Comparison of ENCODE assay signal across 8 mouse cellular contexts in the genomic region with DNA sequence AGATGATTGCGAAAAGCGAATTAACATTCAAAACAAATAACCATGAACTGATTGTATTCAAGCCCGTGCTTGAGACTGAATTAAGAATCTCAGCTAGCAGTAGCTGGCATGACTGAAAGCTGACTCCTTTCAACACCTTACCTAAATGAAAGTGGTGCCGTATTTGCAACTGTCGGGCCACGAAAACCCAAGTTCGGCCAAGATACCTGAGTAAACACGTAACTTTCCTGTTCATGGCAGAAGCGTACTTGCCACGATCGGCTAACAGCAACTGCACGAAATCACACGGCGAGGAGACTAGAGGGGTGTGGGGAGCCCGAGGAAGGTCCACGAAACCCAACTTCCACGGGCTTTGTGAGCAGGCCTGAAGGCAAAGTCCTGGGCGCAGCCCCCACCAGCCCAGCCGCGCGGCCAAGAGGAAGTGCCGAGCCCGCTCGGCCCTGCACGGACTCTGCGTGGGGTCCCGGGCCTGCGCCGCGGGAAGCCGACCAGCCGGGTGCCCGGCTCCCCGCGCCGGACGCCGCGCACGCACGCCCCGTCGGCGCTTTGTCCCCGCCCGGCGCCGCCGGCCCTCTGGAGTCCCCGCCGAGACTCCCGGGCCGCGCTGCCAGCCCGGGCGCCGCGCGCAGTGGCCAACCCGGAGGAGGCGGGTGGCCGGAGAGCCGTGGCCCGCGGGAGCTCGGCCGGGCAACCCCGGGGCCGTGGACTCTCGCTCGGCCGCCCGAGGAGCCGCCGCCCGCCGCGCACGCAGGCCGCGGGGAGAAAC. TPM values are rescaled to one million over a fixed set of nuclear protein-coding genes. Genes with fewer than 3 reads are reported as not detected.
DNase-seq lines count a peak whose midpoint lies in the region; ATAC-seq and TF ChIP-seq lines count a peak whose summit lies in the region.

No protein-coding gene starts in this region.

- peak overlapping the region; percentile 57 for H3K4me2 ChIP-seq in embryonic facial prominence, embryonic 12.5 days (replicated peaks)
- peak overlapping the region; percentile 62 for H3K4me2 ChIP-seq in heart, embryonic 14.5 days (ENCODE audit: low read length)
- peak overlapping the region; percentile 65 for H3K4me2 ChIP-seq in kidney, postnatal 0 days (ENCODE audit: low read length)

- ATAC-seq in embryonic facial prominence, embryonic 12.5 days (ENCODE audit: insufficient number of reproducible peaks, insufficient read depth, low FRiP score, low TSS enrichment): peak; percentile 47
- peak; percentile 49 for ATAC-seq in heart, embryonic 14.5 days (ENCODE audit: insufficient number of reproducible peaks, insufficient read depth, low FRiP score, low read depth)
- peak; percentile 31 for ATAC-seq in kidney, postnatal 0 days (replicated peaks; ENCODE audit: low FRiP score, low read depth)
- ATAC-seq in neutrophil, adult 5-6 weeks (ENCODE audit: extremely low read depth, insufficient number of reproducible peaks, low FRiP score, poor library complexity, severe bottlenecking): peak; percentile 34; the same call in 1 of the 2 replicates

- TF ChIP-seq CTCF in kidney, postnatal 0 days (IDR thresholded peaks at IDR 0.05; ENCODE audit: low read depth): no peak

- no peaks in the 10 kb centered on the region for H3K36me3 ChIP-seq in embryonic facial prominence, embryonic 12.5 days
- no peaks in the 10 kb centered on the region for H3K36me3 ChIP-seq in heart, embryonic 14.5 days (ENCODE audit: control insufficient read depth, insufficient read depth, low read length)
- H3K36me3 ChIP-seq in kidney, postnatal 0 days (ENCODE audit: insufficient read depth, low read length): no peaks in the 10 kb centered on the region

- peak overlapping the region; percentile 99 for H3K9ac ChIP-seq in embryonic facial prominence, embryonic 12.5 days
- H3K9ac ChIP-seq in heart, embryonic 14.5 days (ENCODE audit: low read length): peak overlapping the region; percentile 97
- peak overlapping the region; percentile 98 for H3K9ac ChIP-seq in kidney, postnatal 0 days (ENCODE audit: low read depth, low read length)

- H3K27ac ChIP-seq in embryonic facial prominence, embryonic 12.5 days: peak overlapping the region; percentile 97
- H3K27ac ChIP-seq in heart, embryonic 14.5 days (replicated peaks in 1 of 2; ENCODE audit: control insufficient read depth in 1 of 2, insufficient read depth in 1 of 2, low read depth in 2 of 2, low read length in 2 of 2): peak overlapping the region; percentile 98 to 99
- peak overlapping the region; percentile 100 for H3K27ac ChIP-seq in kidney, postnatal 0 days

- peak; percentile 49 for DNase-seq in CD4-positive helper T cell, adult 2 months (ENCODE audit: low read depth, low spot score)
- DNase-seq in adipocyte (ENCODE audit: low spot score): peak; percentile 57
- DNase-seq in kidney, postnatal 0 days (ENCODE audit: low spot score): peak; percentile 52
- DNase-seq in lung, adult 18-20 months: peak; percentile 50 to 52
- peak; percentile 48 to 55 for DNase-seq in thymus, postnatal 36 days

- H3K27me3 ChIP-seq in embryonic facial prominence, embryonic 12.5 days: no peaks in the 10 kb centered on the region
- H3K27me3 ChIP-seq in heart, embryonic 14.5 days (ENCODE audit: control insufficient read depth, insufficient read depth, low read length): no peaks in the 10 kb centered on the region
- H3K27me3 ChIP-seq in kidney, postnatal 0 days (ENCODE audit: insufficient read depth, low read length): no peaks in the 10 kb centered on the region

- H3K4me1 ChIP-seq in embryonic facial prominence, embryonic 12.5 days: peaks cover 11% of the 10 kb centered on the region
- peaks cover 2 to 30% of the 10 kb centered on the region in 2 experiments; a peak in 1 of 4 replicates for H3K4me1 ChIP-seq in heart, embryonic 14.5 days (ENCODE audit: control insufficient read depth in 2 of 2, insufficient read depth in 2 of 2, low read length in 2 of 2)
- H3K4me1 ChIP-seq in kidney, postnatal 0 days (replicated peaks; ENCODE audit: insufficient read depth, low read length): peaks cover 15% of the 10 kb centered on the region; the same call in 1 of the 2 replicates

- no peaks in the 10 kb centered on the region for H3K9me3 ChIP-seq in embryonic facial prominence, embryonic 12.5 days
- H3K9me3 ChIP-seq in heart, embryonic 14.5 days (ENCODE audit: control insufficient read depth, low read length): no peaks in the 10 kb centered on the region
- H3K9me3 ChIP-seq in kidney, postnatal 0 days (replicated peaks; ENCODE audit: low read length): no peaks in the 10 kb centered on the region

- WGBS in embryonic facial prominence, embryonic 12.5 days: under 1% methylated on average over 73 of the region's 81 CpGs
- under 1% methylated on average over 69 of the region's 81 CpGs for WGBS in heart, embryonic 14.5 days
- under 1% methylated on average over 53 of the region's 81 CpGs for whole genome bisulfite sequencing in kidney, postnatal 0 days

- H3K4me3 ChIP-seq in embryonic facial prominence, embryonic 12.5 days: peak overlapping the region; percentile 94
- peak overlapping the region; percentile 73 to 94 for H3K4me3 ChIP-seq in heart, embryonic 14.5 days (ENCODE audit: control insufficient read depth in 1 of 2, insufficient read depth in 1 of 2, low read depth in 1 of 2, low read length in 2 of 2)
- peak overlapping the region; percentile 93 for H3K4me3 ChIP-seq in kidney, postnatal 0 days (replicated peaks; ENCODE audit: low read depth, low read length)

RNA-seq across cellular contexts. Expression of a gene that starts 0.8 kb away (rescaled TPM):
- polyA plus RNA-seq in embryonic facial prominence, embryonic 12.5 days (2016; fragmentation: Nextera tagmentation; extraction: Ambion mirVana): 51.5 and 59.8 TPM in 2 replicates
- polyA plus RNA-seq in heart, embryonic 14.5 days (2014; fragmentation: Nextera tagmentation; extraction: Ambion mirVana): 28.0 and 29.4 TPM in 2 replicates
- 33.0 and 33.5 TPM in 2 replicates for polyA plus RNA-seq in kidney, postnatal 0 days (2015; fragmentation: Nextera tagmentation; extraction: Ambion mirVana)
- 81.6 and 93.2 TPM in 2 replicates for total RNA-seq in neutrophil, adult 5-6 weeks (2017)

Comparison
In these comparisons a context has a peak if more than half of its experiments do, and no peak if none do; other contexts are left out.
1. Peak in every context shown above with its lines: DNase-seq, ATAC-seq, H3K4me3 ChIP-seq and H3K27ac ChIP-seq.